Mouse (Mus musculus): Measurements from ENCODE around the gene Kctd8.

DNA sequence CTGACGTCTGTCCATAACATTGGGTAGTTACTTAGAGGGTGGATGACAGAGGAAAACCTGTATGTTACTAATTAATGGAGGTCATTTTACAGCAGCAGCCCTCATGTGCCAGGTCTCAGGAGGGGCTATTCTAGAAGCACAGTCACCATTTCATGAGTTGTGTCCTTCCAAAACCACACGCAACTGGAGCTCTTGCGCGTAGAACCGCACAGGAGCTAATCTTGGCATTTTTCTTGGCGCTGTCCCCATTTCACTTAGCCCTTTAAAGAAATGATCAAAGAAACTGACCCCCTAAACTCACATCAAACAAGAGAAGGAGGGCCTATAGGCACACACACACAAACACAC is 1.9 kb downstream of the Kctd8 start:
- TF ChIP-seq EP300 (IDR thresholded peaks at IDR 0.05; ENCODE audit: low read depth) (no peak), CTCF (IDR thresholded peaks at IDR 0.05; ENCODE audit: low read depth) (no peak)
